Comparison of ENCODE assay signal across 8 mouse cellular contexts in the genomic region with DNA sequence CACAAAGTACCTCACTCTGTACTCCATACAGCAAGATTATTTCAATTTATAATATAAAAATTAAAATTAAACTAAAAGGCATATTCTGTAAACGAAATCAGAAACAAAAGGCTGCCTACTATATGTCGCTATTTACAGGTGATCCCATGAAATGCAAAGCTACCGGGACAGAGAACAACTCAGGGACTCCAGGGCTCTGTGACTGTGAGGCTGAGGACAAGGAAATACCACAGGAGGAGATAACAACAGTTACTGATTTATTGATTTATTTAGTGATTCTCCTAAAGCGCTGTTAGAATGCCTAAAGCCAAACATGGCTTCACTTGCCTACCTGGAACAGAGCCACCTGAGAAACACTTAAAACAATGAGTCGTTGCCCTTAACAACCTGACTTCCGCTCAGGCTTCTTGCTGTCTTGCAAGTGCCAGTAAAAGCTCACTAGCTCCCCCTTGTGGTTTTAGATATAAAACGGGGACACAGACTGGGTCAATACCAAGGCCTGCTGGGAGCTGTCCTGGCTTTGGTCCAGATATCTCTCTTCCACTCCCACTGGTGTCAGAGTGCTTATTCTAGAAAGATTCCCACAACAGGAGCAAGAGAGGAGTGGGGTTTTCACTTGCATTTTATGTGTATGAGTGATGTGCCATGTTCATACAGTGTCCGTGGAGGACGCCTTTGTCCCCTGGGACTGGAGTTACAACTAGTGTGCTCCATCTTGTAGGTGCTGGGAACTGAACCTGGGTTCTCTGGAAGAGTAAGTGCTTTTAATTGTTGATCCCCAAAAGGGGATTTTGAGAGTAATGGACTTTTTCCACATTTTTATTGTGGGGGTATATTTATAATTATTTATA. TPM values are rescaled to one million over a fixed set of nuclear protein-coding genes. Genes with fewer than 3 reads are reported as not detected.
A peak's percentile ranks its signal among the peaks of the same experiment; 100 is the strongest.
DNase-seq lines count a peak whose midpoint lies in the region; ATAC-seq and TF ChIP-seq lines count a peak whose summit lies in the region.

No protein-coding gene starts in this region.

- no peaks in the 10 kb centered on the region for H3K36me3 ChIP-seq in ES-Bruce4 (ENCODE audit: control insufficient read depth, insufficient read depth, low read length, poor library complexity, severe bottlenecking)
- H3K36me3 ChIP-seq in forebrain, embryonic 12.5 days (replicated peaks) = no peaks in the 10 kb centered on the region
- no peaks in the 10 kb centered on the region for H3K36me3 ChIP-seq in liver, embryonic 14.5 days (replicated peaks; ENCODE audit: control insufficient read depth, insufficient read depth, low read depth)
- no peaks in the 10 kb centered on the region for H3K36me3 ChIP-seq in neural tube, embryonic 12.5 days

- intact Hi-C loops in heart, postnatal 14 days (cut with DNase I) = loop anchor here (1.0 to 5.0 kb wide), 2 partner anchors 33 to 53 kb away; no protein-coding TSS in a partner anchor

- peak; percentile 71 for DNase-seq in brain, embryonic 18.5 days (ENCODE audit: low read depth, low spot score)
- DNase-seq in heart, postnatal 14 days = peak; percentile 53 to 80
- peak; percentile 76 to 91 for DNase-seq in kidney, postnatal 36 days
- DNase-seq in liver, embryonic 14.5 days (ENCODE audit: low read depth in 3 of 3, low spot score in 3 of 3) = peak; percentile 79 to 82 (median 80)
- peak; percentile 61 for DNase-seq in testis, postnatal 10 days (ENCODE audit: low spot score)

- 0 out of 2 replicates have a peak overlapping the region, but pooled peaks have one; percentile 20 for H3K9ac ChIP-seq in ES-Bruce4 (ENCODE audit: low read depth, poor library complexity, severe bottlenecking)
- no peak overlapping the region for H3K9ac ChIP-seq in forebrain, embryonic 12.5 days
- H3K9ac ChIP-seq in liver, embryonic 14.5 days (replicated peaks) = no peak overlapping the region
- no peak overlapping the region for H3K9ac ChIP-seq in neural tube, embryonic 12.5 days

- H3K9me3 ChIP-seq in ES-Bruce4 (replicated peaks; ENCODE audit: control insufficient read depth, insufficient read depth, low read length, poor library complexity, severe bottlenecking) = no peaks in the 10 kb centered on the region
- H3K9me3 ChIP-seq in forebrain, embryonic 12.5 days = no peaks in the 10 kb centered on the region
- no peaks in the 10 kb centered on the region for H3K9me3 ChIP-seq in liver, embryonic 14.5 days (ENCODE audit: control insufficient read depth, low read length)
- H3K9me3 ChIP-seq in neural tube, embryonic 12.5 days = no peaks in the 10 kb centered on the region

- no peak overlapping the region for H3K4me3 ChIP-seq in ES-Bruce4 (ENCODE audit: low read depth, low read length)
- H3K4me3 ChIP-seq in forebrain, embryonic 12.5 days (replicated peaks) = no peak overlapping the region
- H3K4me3 ChIP-seq in liver, embryonic 14.5 days (ENCODE audit: insufficient read depth in 1 of 2, low read depth in 2 of 2, low read length in 2 of 2) = no peak overlapping the region
- H3K4me3 ChIP-seq in neural tube, embryonic 12.5 days = no peak overlapping the region

- peak; percentile 47 for TF ChIP-seq CTCF in ES-Bruce4 (IDR thresholded peaks at IDR 0.05; ENCODE audit: low read depth, low read length)
- TF ChIP-seq CTCF in liver, embryonic 14.5 days (IDR thresholded peaks at IDR 0.05; ENCODE audit: low read depth) = peak; percentile 90

- peak overlapping the region; percentile 99 for H3K27ac ChIP-seq in ES-Bruce4 (ENCODE audit: insufficient read depth, low read length)
- H3K27ac ChIP-seq in forebrain, embryonic 12.5 days = no peak overlapping the region
- H3K27ac ChIP-seq in liver, embryonic 14.5 days = no peak overlapping the region
- H3K27ac ChIP-seq in neural tube, embryonic 12.5 days = no peak overlapping the region

- 40% methylated on average over 9 of the region's 9 CpGs for WGBS in forebrain, embryonic 12.5 days
- 28% methylated on average over 9 of the region's 9 CpGs for WGBS in liver, embryonic 14.5 days (ENCODE audit: insufficient replicate concordance)
- WGBS in neural tube, embryonic 12.5 days = 38% methylated on average over 9 of the region's 9 CpGs

- H3K4me2 ChIP-seq in forebrain, embryonic 12.5 days = no peak overlapping the region
- H3K4me2 ChIP-seq in liver, embryonic 14.5 days (ENCODE audit: low read depth) = no peak overlapping the region
- no peak overlapping the region for H3K4me2 ChIP-seq in neural tube, embryonic 12.5 days (replicated peaks)

- no peaks in the 10 kb centered on the region for H3K27me3 ChIP-seq in ES-Bruce4 (ENCODE audit: control insufficient read depth, insufficient read depth, low read length, poor library complexity, severe bottlenecking)
- H3K27me3 ChIP-seq in forebrain, embryonic 12.5 days = no peaks in the 10 kb centered on the region
- H3K27me3 ChIP-seq in liver, embryonic 14.5 days (ENCODE audit: control insufficient read depth, insufficient read depth, low read length) = no peaks in the 10 kb centered on the region
- H3K27me3 ChIP-seq in neural tube, embryonic 12.5 days (replicated peaks) = no peaks in the 10 kb centered on the region

- no peak for TF ChIP-seq EP300 in ES-Bruce4 (IDR thresholded peaks at IDR 0.05; ENCODE audit: insufficient read depth, low read depth, low read length)
- TF ChIP-seq EP300 in liver, embryonic 14.5 days (IDR thresholded peaks at IDR 0.05; ENCODE audit: low read depth) = no peak

- no peak for TF ChIP-seq POLR2A in ES-Bruce4 (IDR thresholded peaks at IDR 0.05; ENCODE audit: insufficient read depth, low read length)

- 0 out of 2 replicates have a peak, but pooled peaks have one; percentile 41 for ATAC-seq in forebrain, embryonic 12.5 days (ENCODE audit: low FRiP score)
- ATAC-seq in liver, embryonic 14.5 days (ENCODE audit: insufficient read depth) = 0 out of 2 replicates have a peak, but pooled peaks have one; percentile 51
- ATAC-seq in neural tube, embryonic 12.5 days (ENCODE audit: low FRiP score, low read depth) = peak; percentile 44; the same call in 1 of the 2 replicates

- peaks cover 8% of the 10 kb centered on the region for H3K4me1 ChIP-seq in ES-Bruce4 (ENCODE audit: control insufficient read depth, insufficient read depth, low read length)
- H3K4me1 ChIP-seq in forebrain, embryonic 12.5 days = 0 out of 2 replicates have a peak, but pooled peaks cover under 1% of the 10 kb centered on the region
- H3K4me1 ChIP-seq in liver, embryonic 14.5 days (replicated peaks; ENCODE audit: control insufficient read depth in 2 of 2, insufficient read depth in 2 of 2, low read length in 1 of 2) = peaks cover 0 to 15% of the 10 kb centered on the region in 2 experiments; a peak in 2 of 4 replicates
- H3K4me1 ChIP-seq in neural tube, embryonic 12.5 days = 0 out of 2 replicates have a peak, but pooled peaks cover 7% of the 10 kb centered on the region

RNA-seq across cellular contexts. Expression of a gene that starts 27.5 kb away (rescaled TPM):
- polyA plus RNA-seq in ES-Bruce4 (2011; ENCODE audit: insufficient read depth, insufficient read length, low read depth, missing spikeins) = 24.6 and 26.5 TPM in 2 replicates
- polyA plus RNA-seq in forebrain, embryonic 12.5 days (2016; fragmentation: Nextera tagmentation; extraction: Ambion mirVana) = 52.2 and 53.3 TPM in 2 replicates
- total RNA-seq in heart, postnatal 14 days (2021) = 10 to 100 TPM; 12.7 to 12.9 TPM
- polyA plus RNA-seq in liver, embryonic 14.5 days (2012; rRNA removed) = 4.1 and 4.8 TPM in 2 replicates
- 2.5 and 3.8 TPM in 2 replicates for polyA plus RNA-seq in liver, embryonic 14.5 days (2014; fragmentation: Nextera tagmentation; extraction: Ambion mirVana)
- 62.6 and 71.5 TPM in 2 replicates for polyA plus RNA-seq in neural tube, embryonic 12.5 days (2016; fragmentation: Nextera tagmentation; extraction: Ambion mirVana)

RNA-seq across cellular contexts. Expression of a gene that starts 30.9 kb away (rescaled TPM):
- 198 and 200 TPM in 2 replicates for polyA plus RNA-seq in ES-Bruce4 (2011; ENCODE audit: insufficient read depth, insufficient read length, low read depth, missing spikeins)
- polyA plus RNA-seq in forebrain, embryonic 12.5 days (2016; fragmentation: Nextera tagmentation; extraction: Ambion mirVana) = 11.1 TPM in 2 replicates
- 10 to 100 TPM; 10.9 to 11.9 TPM for total RNA-seq in heart, postnatal 14 days (2021)
- polyA plus RNA-seq in liver, embryonic 14.5 days (2012; rRNA removed) = 16.7 and 17.6 TPM in 2 replicates
- polyA plus RNA-seq in liver, embryonic 14.5 days (2014; fragmentation: Nextera tagmentation; extraction: Ambion mirVana) = 17.1 and 19.3 TPM in 2 replicates
- 5.6 and 8.2 TPM in 2 replicates for polyA plus RNA-seq in neural tube, embryonic 12.5 days (2016; fragmentation: Nextera tagmentation; extraction: Ambion mirVana)

RNA-seq across cellular contexts. Expression of a gene that starts 32.5 kb away (rescaled TPM):
- polyA plus RNA-seq in ES-Bruce4 (2011; ENCODE audit: insufficient read depth, insufficient read length, low read depth, missing spikeins) = 3.4 and 3.6 TPM in 2 replicates
- 9.1 and 10.9 TPM in 2 replicates for polyA plus RNA-seq in forebrain, embryonic 12.5 days (2016; fragmentation: Nextera tagmentation; extraction: Ambion mirVana)
- total RNA-seq in heart, postnatal 14 days (2021) = 10 to 100 TPM; 50.5 to 53.2 TPM
- 0.89 and 1.2 TPM in 2 replicates for polyA plus RNA-seq in liver, embryonic 14.5 days (2012; rRNA removed)
- 0.80 and 1.1 TPM in 2 replicates for polyA plus RNA-seq in liver, embryonic 14.5 days (2014; fragmentation: Nextera tagmentation; extraction: Ambion mirVana)
- 13.5 and 14.7 TPM in 2 replicates for polyA plus RNA-seq in neural tube, embryonic 12.5 days (2016; fragmentation: Nextera tagmentation; extraction: Ambion mirVana)
